Mouse (Mus musculus) kidney, adult 2 months (tissue): Measurements from ENCODE around the gene Dchs2. TPM values are rescaled to one million over a fixed set of nuclear protein-coding genes. Genes with fewer than 3 reads are reported as not detected.

Experiments
- DNase-seq: peaks from one replicate; pipeline ENCODE4 v3.0.0; 2021
- H3K27ac ChIP-seq: fragments of 200-500 bp; 2 replicates; pipeline ENCODE4 v1.5.1; 2012; ENCODE audit warnings: low read depth, low read length, control low read depth, inconsistent platforms; ENCODE audit not compliant: insufficient read depth
- H3K27me3 ChIP-seq: fragments of 200-500 bp; replicated peaks from 2 replicates; pipeline ENCODE4 v1.6.1; 2012; ENCODE audit warnings: mild to moderate bottlenecking, moderate library complexity, low read length, inconsistent platforms; ENCODE audit not compliant: control insufficient read depth, insufficient read depth
- H3K36me3 ChIP-seq: fragments of 200-500 bp; 2 replicates; pipeline ENCODE4 v1.6.1; 2012; ENCODE audit warnings: mild to moderate bottlenecking, moderate library complexity, low read length, inconsistent platforms; ENCODE audit not compliant: control insufficient read depth, insufficient read depth
- H3K4me1 ChIP-seq: fragments of 200-500 bp; 2 replicates; pipeline ENCODE4 v1.6.1; 2011; ENCODE audit warnings: low read length; ENCODE audit not compliant: control insufficient read depth, insufficient read depth
- H3K4me3 ChIP-seq: fragments of 200-500 bp; 2 replicates; pipeline ENCODE4 v1.5.1; 2011; ENCODE audit warnings: mild to moderate bottlenecking, low read depth, low read length, control low read depth; ENCODE audit not compliant: insufficient read depth
- CTCF ChIP-seq: fragments of 200-500 bp; conservative IDR thresholded peaks from 2 replicates; pipeline ENCODE4 v1.5.1; 2011; ENCODE audit warnings: low read depth, mild to moderate bottlenecking, control low read depth, low read length, moderate library complexity, mixed read lengths; ENCODE audit not compliant: insufficient read depth, insufficient read length
- POLR2A ChIP-seq: fragments of 200-500 bp; IDR thresholded peaks from one replicate; pipeline ENCODE4 v1.6.1; 2011; ENCODE audit warnings: low read depth, low read length, control low read depth
- WGBS: fragments of 180-500 bp; shearing (Covaris S2); methylation state at CpG from one replicate; pipeline ENCODE4 v1.1.7; 2018; 5-methylcytosine and 5-hydroxymethylcytosine counted together
- polyA plus RNA-seq: library from polyadenylated mRNA; depleted of rRNA; stranded (reverse); fragments of >200 nt; gene quantifications from 2 replicates; pipeline ENCODE4 v1.2.3, GENCODE M21; 2012; rRNA removed

The Dchs2 gene
- 0.03 TPM in 2 replicates for polyA plus RNA-seq

DNA sequence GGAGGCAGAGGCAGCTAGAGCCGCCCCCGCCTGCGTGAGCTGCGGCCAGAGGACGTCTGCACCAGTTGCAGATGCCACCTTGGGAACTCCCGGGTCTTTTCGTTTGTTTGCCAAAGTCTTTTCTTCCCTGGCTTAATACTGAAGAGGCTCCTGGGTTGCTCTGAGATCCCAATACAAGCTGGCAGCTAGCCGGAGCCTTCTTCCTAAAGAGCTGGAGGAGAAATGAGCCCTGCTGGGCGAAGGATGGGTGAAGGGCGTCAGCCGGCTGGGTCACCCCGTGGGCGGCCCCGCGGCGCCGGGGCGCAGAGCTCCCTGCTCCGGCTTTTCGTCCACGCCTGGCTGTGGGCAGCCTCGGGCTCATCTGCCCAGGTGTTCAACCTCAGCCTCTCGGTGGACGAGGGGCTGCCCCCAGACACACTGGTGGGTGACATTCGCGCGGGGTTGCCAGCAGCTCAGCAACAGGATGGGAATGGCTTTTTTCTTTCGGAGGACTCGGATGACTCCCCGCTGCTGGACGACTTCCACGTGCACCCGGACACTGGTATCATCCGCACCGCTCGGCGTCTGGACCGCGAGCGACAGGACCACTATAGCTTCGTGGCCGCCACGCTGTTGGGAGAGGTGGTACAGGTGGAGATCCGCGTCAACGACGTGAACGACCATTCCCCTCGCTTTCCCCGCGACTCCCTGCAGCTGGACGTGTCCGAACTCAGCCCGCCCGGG is at the start of gene Dchs2:
Dchs2 (plus strand) TSS at position 223 of the 723 bp plus-strand sequence.
- Histone ChIP-seq H3K4me3 (peak within 1 kb of the TSS; percentile 24), H3K27me3 (0 out of 2 replicates have a peak, but pooled peaks cover 2% of the 10 kb centered on the region), H3K27ac (no peak within 1 kb of the TSS), H3K36me3 (no peaks in the 10 kb centered on the region), H3K4me1 (no peaks in the 10 kb centered on the region)
- no peak for TF ChIP-seq POLR2A
- TF ChIP-seq CTCF, result no peak
- under 1% methylated on average over 55 of the region's 55 CpGs for WGBS
- DNase-seq, result no peak

GRCm38 (mm10) chr3:83080567-83081055 is 47.1 kb upstream of the Dchs2 start:
- Histone ChIP-seq H3K4me3 (peak overlapping the region; percentile 21), H3K4me1 (no peaks in the 10 kb centered on the region), H3K27ac (no peak overlapping the region), H3K36me3 (no peaks in the 10 kb centered on the region), H3K27me3 (no peaks in the 10 kb centered on the region)
- peak; percentile 61 for DNase-seq
- TF ChIP-seq POLR2A (no peak), CTCF (peak; percentile 52)
- 2% methylated on average over 11 of the region's 11 CpGs for WGBS

GRCm38 (mm10) chr3:83097586-83097985 is 30.2 kb upstream of the Dchs2 start:
- no peak overlapping the region for H3K4me3 ChIP-seq
- H3K4me1 ChIP-seq, result no peaks in the 10 kb centered on the region
- H3K27me3 ChIP-seq, result no peaks in the 10 kb centered on the region; the same call in 1 of the 2 replicates
- TF ChIP-seq POLR2A (no peak), CTCF (no peak)
- WGBS, result 85% methylated on average over 6 of the region's 6 CpGs
- no peak for DNase-seq
- no peaks in the 10 kb centered on the region for H3K36me3 ChIP-seq
- H3K27ac ChIP-seq, result no peak overlapping the region

- DNase-seq, result no peak
- Histone ChIP-seq H3K27me3 (no peaks in the 10 kb centered on the region; the same call in 1 of the 2 replicates), H3K4me1 (no peaks in the 10 kb centered on the region), H3K27ac (no peak overlapping the region), H3K4me3 (no peak overlapping the region), H3K36me3 (no peaks in the 10 kb centered on the region)
- TF ChIP-seq POLR2A (no peak), CTCF (no peak)
- WGBS, result 13% methylated on average over 14 of the region's 14 CpGs
These were observed 29.2 kb upstream of the Dchs2 start for GRCm38 (mm10) chr3:83098546-83099034.

- TF ChIP-seq POLR2A, result no peak
- TF ChIP-seq CTCF, result no peak
These were observed 28.6 kb upstream of the Dchs2 start for GRCm38 (mm10) chr3:83099139-83099538.

GRCm38 (mm10) chr3:83099651-83100050 is 28.1 kb upstream of the Dchs2 start:
- H3K27ac ChIP-seq, result no peak overlapping the region
- TF ChIP-seq CTCF, result no peak
- TF ChIP-seq POLR2A, result no peak
- no peaks in the 10 kb centered on the region for H3K36me3 ChIP-seq
- no peaks in the 10 kb centered on the region; the same call in 1 of the 2 replicates for H3K27me3 ChIP-seq
- H3K4me1 ChIP-seq, result no peaks in the 10 kb centered on the region
- H3K4me3 ChIP-seq, result no peak overlapping the region
- 76% methylated on average over 6 of the region's 6 CpGs for WGBS
- DNase-seq, result no peak

More at GRCm38 (mm10) chr3:83099139-83099538, 28.6 kb upstream of the Dchs2 start:
- DNase-seq, result no peak
- no peaks in the 10 kb centered on the region for H3K36me3 ChIP-seq
- 85% methylated on average over 1 of the region's 1 CpGs for WGBS
- H3K27me3 ChIP-seq, result no peaks in the 10 kb centered on the region; the same call in 1 of the 2 replicates
- no peaks in the 10 kb centered on the region for H3K4me1 ChIP-seq
- no peak overlapping the region for H3K27ac ChIP-seq
- H3K4me3 ChIP-seq, result no peak overlapping the region

DNA sequence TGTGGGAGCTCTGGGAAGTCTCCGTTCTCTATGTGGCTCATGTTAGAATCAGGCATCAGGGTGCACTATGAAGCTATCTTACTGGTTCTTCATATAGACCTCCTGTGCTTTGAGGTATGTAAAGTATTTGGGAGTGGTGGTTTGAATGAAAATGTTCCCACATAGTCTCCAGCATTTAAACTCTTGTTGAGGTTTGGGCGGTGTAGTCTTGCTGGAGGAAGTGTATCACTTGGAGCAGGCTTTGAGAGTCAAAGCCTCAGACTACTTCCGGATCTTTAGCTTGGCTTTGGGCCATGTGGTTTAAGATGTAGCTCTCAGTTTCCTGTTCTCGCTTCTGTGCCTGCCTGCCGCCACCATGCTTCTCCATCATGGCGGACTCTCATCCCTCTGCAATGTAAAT is 25.5 kb upstream of the Dchs2 start:
- Histone ChIP-seq H3K27ac (no peak overlapping the region), H3K4me3 (no peak overlapping the region), H3K4me1 (no peaks in the 10 kb centered on the region), H3K27me3 (no peaks in the 10 kb centered on the region), H3K36me3 (no peaks in the 10 kb centered on the region)
- WGBS, result 83% methylated on average over 6 of the region's 6 CpGs
- no peak for DNase-seq
- TF ChIP-seq CTCF (no peak), POLR2A (no peak)
